Comparison of ENCODE assay signal across 8 mouse cellular contexts in the genomic region with DNA sequence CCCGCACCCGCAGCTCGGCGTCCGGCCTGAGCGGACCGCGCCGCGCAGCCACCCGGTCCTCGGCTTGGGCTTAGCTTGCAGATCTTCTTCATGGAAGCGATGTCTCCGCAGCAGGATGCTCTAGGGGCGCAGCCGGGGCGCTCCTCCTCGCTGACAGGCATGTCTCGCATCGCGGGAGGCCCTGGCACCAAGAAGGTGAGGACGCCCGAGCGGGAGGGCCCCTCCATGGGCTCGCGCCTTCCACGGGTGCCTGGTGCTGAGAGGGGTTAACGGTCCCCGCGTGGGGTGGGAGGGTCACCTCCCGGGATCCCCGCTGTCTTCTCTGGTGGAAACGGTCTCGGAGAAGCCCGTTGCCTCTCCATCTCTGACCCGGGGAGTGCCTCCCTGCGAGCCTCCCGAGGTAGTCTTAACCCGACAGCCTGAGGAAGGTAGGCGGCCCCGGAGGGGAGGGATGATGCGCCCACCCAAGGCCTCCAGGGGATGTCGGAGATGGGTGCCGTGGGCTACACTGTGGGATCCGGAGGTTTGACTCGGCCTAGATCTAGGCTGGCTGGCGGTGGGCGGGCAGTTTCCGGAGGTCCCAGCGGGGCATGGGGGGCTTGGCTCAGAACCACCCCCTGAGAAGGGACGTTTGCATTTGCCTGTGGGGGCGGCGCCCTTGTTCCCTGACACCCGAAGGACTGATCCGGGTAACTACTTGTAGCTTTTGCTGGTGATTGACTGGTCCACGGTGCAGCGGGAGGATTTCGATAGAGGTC. TPM values are rescaled to one million over a fixed set of nuclear protein-coding genes. Genes with fewer than 3 reads are reported as not detected.
DNase-seq lines count a peak whose midpoint lies in the region; ATAC-seq lines count a peak whose summit lies in the region.

No protein-coding gene starts in this region.

- DNase-seq in heart, adult 18-20 months, result peak; percentile 45 to 67
- no peak for DNase-seq in heart, postnatal 4 days
- peak; percentile 54 for DNase-seq in cerebellum, adult 8-10 months
- DNase-seq in frontal cortex, postnatal 25 days (ENCODE audit: low spot score in 2 of 2), result peak; percentile 50 to 51
- DNase-seq in left cerebral cortex, postnatal 25 days (ENCODE audit: low spot score in 2 of 2), result peak; percentile 50 to 55
- peak; percentile 30 for DNase-seq in mesoderm, embryonic 11.5 days (ENCODE audit: low read depth, low spot score)

- no peaks in the 10 kb centered on the region for H3K27me3 ChIP-seq in hindbrain, embryonic 15.5 days
- peaks cover 12% of the 10 kb centered on the region for H3K27me3 ChIP-seq in stomach, embryonic 15.5 days (replicated peaks)

- peak overlapping the region; percentile 97 for H3K4me3 ChIP-seq in hindbrain, embryonic 15.5 days
- H3K4me3 ChIP-seq in stomach, embryonic 15.5 days (replicated peaks), result peak overlapping the region; percentile 59

- peak overlapping the region; percentile 98 for H3K9ac ChIP-seq in hindbrain, embryonic 15.5 days
- peak overlapping the region; percentile 29 for H3K9ac ChIP-seq in stomach, embryonic 15.5 days

- WGBS in hindbrain, embryonic 15.5 days, result under 1% methylated on average over 57 of the region's 58 CpGs
- 0% methylated on average over 46 of the region's 58 CpGs for WGBS in stomach, embryonic 15.5 days

- peaks cover 28% of the 10 kb centered on the region for H3K4me1 ChIP-seq in hindbrain, embryonic 15.5 days (replicated peaks)
- H3K4me1 ChIP-seq in stomach, embryonic 15.5 days, result peaks cover 17% of the 10 kb centered on the region

- H3K4me2 ChIP-seq in hindbrain, embryonic 15.5 days, result peak overlapping the region; percentile 94
- H3K4me2 ChIP-seq in stomach, embryonic 15.5 days, result peak overlapping the region; percentile 98

- peak overlapping the region; percentile 97 for H3K27ac ChIP-seq in hindbrain, embryonic 15.5 days (replicated peaks)
- no peak overlapping the region for H3K27ac ChIP-seq in stomach, embryonic 15.5 days

- ATAC-seq in hindbrain, embryonic 15.5 days (ENCODE audit: low FRiP score, low read depth), result peak; percentile 71
- peak; percentile 48 for ATAC-seq in stomach, embryonic 15.5 days (ENCODE audit: insufficient read depth, low FRiP score, low read depth)

- H3K36me3 ChIP-seq in hindbrain, embryonic 15.5 days, result no peaks in the 10 kb centered on the region
- no peaks in the 10 kb centered on the region for H3K36me3 ChIP-seq in stomach, embryonic 15.5 days

- no peaks in the 10 kb centered on the region for H3K9me3 ChIP-seq in hindbrain, embryonic 15.5 days
- no peaks in the 10 kb centered on the region for H3K9me3 ChIP-seq in stomach, embryonic 15.5 days

- intact Hi-C loops in left cerebral cortex, postnatal 25 days (cut with DNase I), result loop anchor here (1.0 to 10.0 kb wide), 5 partner anchors 47 to 342 kb away; no protein-coding TSS in a partner anchor

RNA-seq across cellular contexts. Expression of a gene that starts 0.5 kb away (rescaled TPM):
- 10 to 100 TPM; 17.5 to 20.7 TPM for total RNA-seq in heart, adult 18-20 months (2021)
- total RNA-seq in heart, postnatal 4 days (2021), result 1 to 10 TPM; 1.4 to 2.1 TPM
- 21.9 and 22.8 TPM in 2 replicates for polyA plus RNA-seq in hindbrain, embryonic 15.5 days (2015; fragmentation: Nextera tagmentation; extraction: Ambion mirVana)
- total RNA-seq in left cerebral cortex, postnatal 25 days (2021), result 10 to 100 TPM; 79.7 to 94.2 TPM
- polyA plus RNA-seq in stomach, embryonic 15.5 days (2015; fragmentation: Nextera tagmentation; extraction: Ambion mirVana), result 2.5 and 2.8 TPM in 2 replicates

Comparison
In these comparisons a context has a peak if more than half of its experiments do, and no peak if none do; other contexts are left out.
1. RNA of a gene that starts 0.5 kb away (total RNA-seq): 79.7 to 94.2 TPM in left cerebral cortex, postnatal 25 days and 17.5 to 20.7 TPM in heart, adult 18-20 months; 1.4 to 2.1 TPM in heart, postnatal 4 days; every median in the first group is over 4 times any median in the second.